In the genomic region with DNA sequence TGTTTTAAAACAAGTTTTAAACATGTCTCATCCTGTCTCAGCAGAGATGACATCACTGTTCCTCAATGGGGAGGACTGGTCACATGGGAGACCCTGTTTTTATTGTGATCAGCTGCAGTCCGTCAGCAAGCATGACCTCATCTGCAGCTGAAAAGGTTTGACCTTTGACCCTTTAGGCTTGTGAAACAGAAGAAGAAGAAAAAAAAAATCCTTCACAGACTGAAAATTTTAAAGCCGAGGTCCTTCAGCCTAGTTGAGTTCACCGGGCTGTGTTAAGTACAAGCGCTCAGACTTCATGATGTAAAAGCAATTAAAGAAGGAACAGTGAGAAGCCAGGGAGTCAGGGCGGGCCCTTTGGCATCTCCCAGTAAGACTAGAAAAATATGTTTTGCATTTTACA, we compare ENCODE assay signal across 8 mouse cellular contexts.
DNase-seq lines count a peak whose midpoint lies in the region; ATAC-seq lines count a peak whose summit lies in the region.

No protein-coding gene starts in this region.

- peak; percentile 57 for DNase-seq in gastrocnemius, adult 18-20 months (ENCODE audit: low spot score)
- DNase-seq in gastrocnemius, postnatal 10 days, result no peak
- peak; percentile 12 for DNase-seq in urinary bladder, postnatal 25 days (ENCODE audit: low spot score)
- DNase-seq in urinary bladder, postnatal 10 days (ENCODE audit: low spot score), result no peak
- DNase-seq in kidney, postnatal 14 days, result peak; percentile 65
- no peak for DNase-seq in frontal cortex, postnatal 14 days (ENCODE audit: low spot score in 2 of 2)
- DNase-seq in cerebellum, adult 11 months, result no peak

- ATAC-seq in activated CD4-positive, CD25-positive, alpha-beta regulatory T cell, adult 4 months, result no peak

Comparison
In these comparisons a context has a peak if more than half of its experiments do, and no peak if none do; other contexts are left out.
1. DNase-seq: peak in gastrocnemius, adult 18-20 months (single experiment), urinary bladder, postnatal 25 days (single experiment) and kidney, postnatal 14 days (single experiment); none in gastrocnemius, postnatal 10 days (single experiment), urinary bladder, postnatal 10 days (single experiment), frontal cortex, postnatal 14 days (0 of 2) and cerebellum, adult 11 months (single experiment).